Mouse (Mus musculus): ENCODE data around the gene Trpm7. TPM values are rescaled to one million over a fixed set of nuclear protein-coding genes. Genes with fewer than 3 reads are reported as not detected.

Trpm7 gene
- 30.7 and 51.3 TPM in 2 replicates for polyA plus RNA-seq (2012; rRNA removed)

GRCm38 (mm10) chr2:126875871-126876796, at the start of gene Trpm7:
Gene Trpm7 (minus strand): TSS chr2:126876230.

GRCm38 (mm10) chr2:126783370-126783769, 92.7 kb downstream of the Trpm7 start, which contains the start of gene Usp50:
Gene Usp50 (minus strand): TSS chr2:126783470.

Other genes starting within 250 kb of the Trpm7 start
- 42.4 and 59.4 TPM in 2 replicates for gene Gabpb1, start 199.9 kb downstream of the Trpm7 start, polyA plus RNA-seq (2012; rRNA removed)
- 34.6 and 36.6 TPM in 2 replicates for gene Usp8, start 168.9 kb downstream of the Trpm7 start, polyA plus RNA-seq (2012; rRNA removed)
- 0.65 and 1.1 TPM in 2 replicates for gene Usp50, start 92.8 kb downstream of the Trpm7 start, polyA plus RNA-seq (2012; rRNA removed)
- 15.2 and 29.7 TPM in 2 replicates for gene Sppl2a, start 57.0 kb upstream of the Trpm7 start, polyA plus RNA-seq (2012; rRNA removed)
- 9.8 and 12.6 TPM in 2 replicates for gene Ap4e1, start 132.5 kb upstream of the Trpm7 start, polyA plus RNA-seq (2012; rRNA removed)
- gene Blvra, start 194.4 kb upstream of the Trpm7 start, polyA plus RNA-seq (2012; rRNA removed), result 17.7 and 20.8 TPM in 2 replicates